Mouse (Mus musculus) adrenal gland, postnatal 10 days (tissue): ENCODE measurements around the gene Taf9. TPM values are rescaled to one million over a fixed set of nuclear protein-coding genes. Genes with fewer than 3 reads are reported as not detected.

ENCODE experiments used
- DNase-seq: peaks from one replicate; pipeline ENCODE4 v3.0.0; 2021; ENCODE audit warnings: mixed read lengths
- total RNA-seq, 2 experiments: library from RNA; stranded (reverse); gene quantifications; 2 replicates each; pipeline ENCODE4 v1.2.3; 2021

The Taf9 gene
- total RNA-seq, 2 experiments from 2014 or later = 15.4 to 19.5 TPM

DNA sequence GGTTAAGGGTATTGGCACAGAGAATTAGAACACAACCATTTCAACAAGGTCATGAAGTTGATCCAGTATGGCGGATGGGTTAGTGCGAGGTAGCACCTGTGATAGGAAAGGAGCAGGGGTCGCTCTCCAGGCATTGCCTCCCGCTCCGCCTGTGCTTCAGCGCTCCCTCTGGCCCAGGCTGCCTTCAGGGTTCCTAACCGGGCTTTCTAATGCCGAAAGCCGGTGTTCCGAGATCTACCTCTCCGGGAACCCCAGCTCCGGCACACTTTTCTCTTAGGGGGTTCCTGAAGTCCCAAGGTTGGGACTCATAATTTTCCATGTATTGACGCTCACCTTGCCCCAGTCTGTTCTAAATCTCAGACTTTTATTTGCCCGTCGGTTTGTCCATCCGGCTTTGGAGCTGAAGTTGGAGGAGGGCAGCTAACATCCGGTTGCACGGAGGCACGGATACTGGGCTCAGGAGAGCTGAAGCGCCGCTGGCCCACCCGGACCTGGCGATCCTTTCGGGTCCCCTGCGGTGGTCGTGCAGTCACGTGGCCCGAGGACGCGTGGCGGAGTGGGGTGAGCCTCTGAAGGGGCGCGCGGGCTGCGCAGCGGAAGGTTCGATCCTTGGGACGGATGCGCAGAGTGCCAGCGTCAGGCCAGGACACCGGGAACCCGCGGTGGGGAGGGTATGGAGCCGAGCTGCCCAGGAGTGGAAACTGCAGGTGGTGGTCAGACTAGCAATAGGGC, 18.1 kb downstream of the Taf9 start, which contains the start of gene Ccdc125:
TSS of gene Ccdc125 (plus strand) at position 427 of the 732 bp plus-strand sequence.
- DNase-seq = peak; percentile 55

DNA sequence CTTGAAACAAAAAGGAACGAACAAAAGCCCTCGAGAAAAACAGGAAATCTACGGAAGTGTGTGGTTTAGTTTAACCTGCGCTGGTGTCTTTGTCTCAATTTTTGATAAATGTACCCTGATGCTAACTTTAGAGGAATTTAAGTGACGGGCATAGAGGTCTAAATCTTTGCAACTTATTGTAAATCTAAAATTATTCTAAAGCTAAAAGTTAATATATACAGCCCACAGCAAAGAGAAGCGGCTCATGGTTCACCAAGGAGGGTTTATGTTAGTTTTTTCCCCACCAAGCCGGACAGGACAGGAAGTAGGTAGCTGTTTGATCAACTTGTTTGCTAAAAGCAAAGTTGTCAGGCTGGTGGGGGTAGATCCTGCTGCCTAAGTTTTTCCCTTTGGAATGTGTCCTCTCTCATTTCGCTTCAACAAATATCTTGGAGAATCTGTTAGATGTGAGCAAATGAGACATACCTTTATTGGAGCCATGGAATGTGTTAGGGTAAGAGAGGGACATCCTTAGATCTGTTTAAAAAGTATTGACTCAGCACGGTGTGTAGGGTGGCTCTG, 18.9 kb downstream of the Taf9 start:
- no peak for DNase-seq

DNA sequence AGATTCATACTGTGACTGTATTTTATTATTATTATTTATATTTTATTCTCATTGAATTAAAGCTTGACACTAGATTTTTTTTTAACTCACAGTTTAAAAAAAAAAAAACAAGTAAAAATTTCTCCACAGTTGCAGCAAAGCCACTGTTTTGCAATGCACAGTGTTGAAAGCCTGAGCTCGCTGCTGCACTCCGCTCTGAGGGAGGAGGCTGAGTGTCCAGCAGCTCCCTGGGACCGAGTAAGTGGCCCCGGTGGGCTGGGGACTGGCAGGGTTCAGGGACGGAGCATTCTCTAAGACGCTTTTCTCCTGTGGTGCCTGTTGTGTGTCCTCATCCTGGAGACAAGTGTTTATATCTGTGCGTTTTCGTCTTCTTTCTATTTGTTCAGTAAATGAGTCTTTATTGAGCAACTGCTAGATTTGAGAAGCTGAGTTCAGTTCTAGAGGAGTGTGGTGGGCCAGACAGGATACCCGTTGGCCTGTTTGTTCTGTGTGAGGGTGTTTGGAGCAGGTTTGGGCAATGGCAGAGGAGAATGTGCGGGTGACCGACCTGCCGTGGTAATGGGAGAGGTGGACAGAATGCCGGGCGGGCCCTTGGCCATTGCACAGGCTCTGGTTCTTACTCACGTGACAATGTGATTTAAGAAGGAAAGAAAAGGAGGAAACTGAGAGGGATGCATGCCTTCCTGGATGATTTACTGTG, 24.7 kb downstream of the Taf9 start:
- DNase-seq = peak; percentile 44

DNA sequence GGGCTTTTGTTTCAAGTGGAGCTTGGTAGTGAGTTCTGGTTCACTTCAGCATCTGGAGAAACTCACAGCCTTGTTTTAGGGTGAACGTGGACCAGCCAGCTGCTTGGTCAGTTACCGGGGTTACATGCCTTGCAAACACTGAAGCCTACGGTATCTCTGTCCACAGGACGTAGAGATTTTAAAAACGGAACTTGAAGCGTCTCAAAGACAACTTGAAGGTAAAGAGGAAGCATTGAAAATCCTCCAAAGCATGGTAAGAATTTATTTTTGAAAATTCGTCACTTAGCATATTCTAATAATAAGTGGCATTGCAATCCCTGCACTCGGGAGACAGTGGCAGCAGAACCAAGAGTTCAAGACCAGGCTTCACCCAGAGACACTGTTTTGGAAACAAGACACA, 30.2 kb downstream of the Taf9 start:
- no peak for DNase-seq

DNA sequence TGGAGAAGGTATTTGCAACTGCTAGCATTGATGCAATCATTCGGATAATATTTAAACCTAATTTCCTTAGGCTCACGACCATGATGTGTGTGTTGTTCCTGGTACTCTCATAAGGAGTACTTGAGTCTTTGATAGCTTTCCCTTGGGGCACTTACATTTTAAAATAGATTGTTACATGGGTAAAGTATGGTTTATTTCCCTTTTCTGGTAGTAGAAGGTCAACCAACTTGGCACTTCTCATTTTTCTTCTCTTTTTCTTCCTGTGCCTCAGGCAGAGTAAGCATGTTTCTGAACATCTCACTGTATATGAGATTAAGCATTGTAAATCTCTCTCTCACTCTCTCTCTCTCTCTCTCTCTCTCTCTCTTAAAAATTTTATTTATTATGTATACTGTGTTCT, 31.5 kb downstream of the Taf9 start:
- DNase-seq = no peak

DNA sequence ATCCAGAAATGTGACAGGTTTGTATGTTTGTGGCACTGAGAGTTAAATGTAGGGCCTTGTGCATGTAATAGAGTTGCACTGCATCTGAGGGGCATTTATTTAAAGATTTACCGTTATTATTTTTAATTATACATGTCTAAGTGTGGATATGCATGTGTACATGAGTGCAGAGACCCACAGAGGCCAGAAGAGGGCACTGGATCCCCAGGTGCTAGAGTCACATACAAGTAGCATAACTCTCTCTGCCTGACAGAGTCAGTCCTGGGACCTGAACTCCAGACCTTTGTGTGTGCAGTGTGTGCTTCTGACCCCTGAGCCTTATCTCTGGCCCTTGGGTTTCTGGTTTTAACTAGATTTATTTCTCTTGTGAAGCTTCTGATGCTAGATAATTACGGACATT, 33.0 kb downstream of the Taf9 start:
- no peak for DNase-seq

DNA sequence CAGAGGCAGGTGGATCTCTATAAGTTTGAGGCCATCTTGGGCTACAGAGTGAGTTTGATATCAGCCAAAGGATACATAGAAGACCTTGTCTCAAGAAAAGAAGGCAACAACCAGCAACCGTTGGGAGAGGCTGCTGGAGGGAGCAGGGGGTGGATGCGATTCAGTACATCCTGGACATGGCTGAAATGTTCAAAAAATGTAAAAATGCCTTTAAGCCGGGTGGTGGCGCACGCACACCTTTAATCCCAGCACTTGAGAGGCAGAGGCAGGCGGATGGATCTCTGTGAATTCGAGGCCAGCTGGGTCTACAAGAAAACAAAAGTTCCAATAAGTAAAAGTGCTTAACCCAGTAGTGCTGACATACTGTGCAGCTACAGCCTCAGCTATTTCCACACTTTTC, 36.1 kb downstream of the Taf9 start:
- DNase-seq = no peak

DNA sequence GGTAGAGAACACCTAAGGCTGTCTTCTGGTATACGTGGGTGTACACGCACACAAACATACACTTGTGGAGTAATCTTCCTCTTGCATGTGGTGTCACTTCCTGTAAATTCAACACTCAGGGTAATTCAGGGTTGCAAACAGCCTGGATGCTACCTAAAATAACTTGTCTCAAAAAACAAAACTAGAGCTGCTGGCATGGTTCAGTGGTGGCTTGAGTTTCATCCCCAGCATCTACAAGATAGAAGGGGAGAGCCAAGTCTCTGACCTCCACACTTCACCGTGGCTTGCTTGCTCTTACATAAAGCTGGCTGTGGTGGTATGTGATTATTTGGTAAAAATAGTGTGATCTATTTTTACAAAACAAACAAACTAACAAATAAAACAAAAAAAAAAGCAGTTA, 46.2 kb downstream of the Taf9 start:
- no peak for DNase-seq

DNA sequence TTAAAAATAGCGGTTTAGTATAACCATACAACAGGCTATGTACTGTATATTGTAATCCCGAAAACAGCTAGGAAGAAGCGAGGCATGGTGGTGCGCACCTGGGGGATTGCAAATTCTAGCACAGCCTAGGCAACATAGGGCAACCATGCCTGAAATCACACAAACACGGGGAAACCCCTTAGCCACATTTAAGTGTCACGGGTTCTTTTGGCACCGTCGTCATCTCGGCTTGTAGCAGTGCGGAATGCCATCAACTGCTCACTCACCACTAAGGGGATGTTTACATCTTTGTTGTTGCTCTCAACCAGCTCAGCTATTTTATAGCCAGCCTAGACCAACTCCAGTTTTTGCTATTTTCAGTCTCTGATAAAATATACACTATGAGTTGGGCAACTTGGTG, 47.5 kb downstream of the Taf9 start:
- DNase-seq = no peak

DNA sequence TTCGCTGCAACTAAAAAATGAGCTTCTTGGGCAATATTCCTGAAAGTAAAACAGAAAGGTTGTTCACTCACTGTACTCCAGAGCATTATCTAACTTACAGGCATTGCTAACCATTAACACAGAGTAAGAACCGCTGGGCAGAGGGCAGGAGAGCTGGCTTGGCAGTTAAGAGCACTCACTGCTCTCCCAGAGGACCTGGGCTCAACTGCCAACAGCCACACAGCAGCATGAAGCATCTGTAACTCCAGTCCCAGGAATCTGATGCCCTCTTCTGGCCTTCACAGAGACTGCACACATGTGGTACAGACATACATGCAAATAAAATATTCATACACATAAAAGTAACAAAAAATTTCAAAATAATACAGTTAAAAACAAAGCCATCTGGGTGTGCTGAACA, 52.1 kb downstream of the Taf9 start:
- DNase-seq = peak; percentile 41

Other genes starting within 250 kb of the Taf9 start
- under 1 TPM; 0.09 to 0.15 TPM for gene Naip1, start 198.7 kb upstream of the Taf9 start, total RNA-seq
- gene Gtf2h2, start 159.0 kb upstream of the Taf9 start, total RNA-seq = 10 to 100 TPM; 32.7 to 35.0 TPM
- 1 to 10 TPM; 8.0 to 8.3 TPM for gene Ocln, start 98.9 kb upstream of the Taf9 start, total RNA-seq
- 1 to 10 TPM; 1.4 to 1.8 TPM for gene Marveld2, start 34.6 kb upstream of the Taf9 start, total RNA-seq
- 10 to 100 TPM; 75.2 to 80.4 TPM for gene Ak6, start 600 bp upstream of the Taf9 start, total RNA-seq
- gene Rad17, start 528 bp upstream of the Taf9 start, total RNA-seq = 10 to 100 TPM; 20.4 to 21.4 TPM
- gene Ccdc125, start 18.1 kb downstream of the Taf9 start, total RNA-seq = 1 to 10 TPM; 3.9 to 4.3 TPM
- 10 to 100 TPM; 42.2 to 42.3 TPM for gene Cdk7, start 79.4 kb downstream of the Taf9 start, total RNA-seq
- 100 to 1,000 TPM; 235 to 250 TPM for gene Mrps36, start 93.1 kb downstream of the Taf9 start, total RNA-seq
- 1 to 10 TPM; 4.5 to 6.2 TPM for gene Cenph, start 124.3 kb downstream of the Taf9 start, total RNA-seq
- 10 to 100 TPM; 25.6 to 35.0 TPM for gene Ccnb1, start 135.0 kb downstream of the Taf9 start, total RNA-seq
- gene Slc30a5, start 181.8 kb downstream of the Taf9 start, total RNA-seq = 10 to 100 TPM; 47.4 to 47.5 TPM